Mouse (Mus musculus): ENCODE data around the gene Iqgap1. TPM values are rescaled to one million over a fixed set of nuclear protein-coding genes. Genes with fewer than 3 reads are reported as not detected.
"Not testable (repeated sequence)": the region's sequence is repeated elsewhere in the genome, so short reads cannot be mapped to it uniquely, and the experiment has no call there.

Gene Iqgap1
- polyA plus RNA-seq, 1 experiment from 2014 or later, result 28.0 TPM

- ATAC-seq (replicated peaks; ENCODE audit: low FRiP score) (no peak), DNase-seq (ENCODE audit: low spot score) (no peak)
- no peaks in the 10 kb centered on the region for H3K9me3 ChIP-seq (ENCODE audit: control insufficient read depth, low read length)
- no peak overlapping the region for H3K4me2 ChIP-seq (ENCODE audit: low read depth, low read length, severe bottlenecking)
- 30% methylated on average over 1 of the region's 1 CpGs for WGBS
- H3K4me3 ChIP-seq (ENCODE audit: low read depth, low read length), result no peak overlapping the region
- no peaks in the 10 kb centered on the region for H3K36me3 ChIP-seq (ENCODE audit: control insufficient read depth, insufficient read depth, low read length)
- H3K27ac ChIP-seq (ENCODE audit: low read depth, low read length), result no peak overlapping the region
- no peak overlapping the region for H3K9ac ChIP-seq (ENCODE audit: low read length)
- no peaks in the 10 kb centered on the region for H3K4me1 ChIP-seq (replicated peaks; ENCODE audit: control insufficient read depth, insufficient read depth, low read length)
- H3K27me3 ChIP-seq (ENCODE audit: control insufficient read depth, insufficient read depth, low read length), result no peaks in the 10 kb centered on the region
These were observed 14.5 kb upstream of the Iqgap1 start for GRCm38 (mm10) chr7:80840241-80840640.

GRCm38 (mm10) chr7:80839755-80840154 is 14.0 kb upstream of the Iqgap1 start:
- ATAC-seq (replicated peaks; ENCODE audit: low FRiP score), result no peak

DNA sequence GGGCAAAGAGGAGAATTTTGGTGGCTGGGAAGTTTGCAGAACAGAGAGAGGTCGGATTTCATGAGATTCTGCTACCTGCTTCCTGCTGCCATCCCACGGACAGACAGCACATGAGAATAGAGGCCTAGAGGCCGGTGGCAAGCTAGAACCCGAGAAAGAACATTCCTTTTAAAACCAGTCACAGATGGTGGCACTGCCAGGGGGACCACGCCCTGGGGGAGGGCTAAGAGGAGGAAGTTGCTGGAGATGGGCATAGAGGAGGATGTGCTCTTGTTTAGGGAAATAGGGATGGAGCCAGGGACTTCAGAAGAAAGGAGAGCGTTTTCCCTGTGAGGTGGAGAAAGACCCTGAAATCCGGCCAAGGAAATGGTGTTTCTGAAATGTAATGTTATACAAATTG is 12.5 kb upstream of the Iqgap1 start:
- no peaks in the 10 kb centered on the region for H3K27me3 ChIP-seq (ENCODE audit: control insufficient read depth, insufficient read depth, low read length)
- H3K27ac ChIP-seq (ENCODE audit: low read depth, low read length), result no peak overlapping the region
- H3K4me2 ChIP-seq (ENCODE audit: low read depth, low read length, severe bottlenecking), result no peak overlapping the region
- no peaks in the 10 kb centered on the region for H3K4me1 ChIP-seq (replicated peaks; ENCODE audit: control insufficient read depth, insufficient read depth, low read length)
- no peaks in the 10 kb centered on the region for H3K9me3 ChIP-seq (ENCODE audit: control insufficient read depth, low read length)
- no peaks in the 10 kb centered on the region for H3K36me3 ChIP-seq (ENCODE audit: control insufficient read depth, insufficient read depth, low read length)
- ATAC-seq (replicated peaks; ENCODE audit: low FRiP score), result no peak
- no peak overlapping the region for H3K9ac ChIP-seq (ENCODE audit: low read length)
- no peak overlapping the region for H3K4me3 ChIP-seq (ENCODE audit: low read depth, low read length)
- 43% methylated on average over 7 of the region's 7 CpGs for WGBS
- DNase-seq (ENCODE audit: low spot score), result no peak

More at GRCm38 (mm10) chr7:80839755-80840154, 14.0 kb upstream of the Iqgap1 start:
- no peaks in the 10 kb centered on the region for H3K4me1 ChIP-seq (replicated peaks; ENCODE audit: control insufficient read depth, insufficient read depth, low read length)
- H3K9ac ChIP-seq (ENCODE audit: low read length), result no peak overlapping the region
- H3K27me3 ChIP-seq (ENCODE audit: control insufficient read depth, insufficient read depth, low read length), result no peaks in the 10 kb centered on the region
- DNase-seq (ENCODE audit: low spot score), result no peak
- H3K27ac ChIP-seq (ENCODE audit: low read depth, low read length), result no peak overlapping the region
- no peak overlapping the region for H3K4me3 ChIP-seq (ENCODE audit: low read depth, low read length)
- no peaks in the 10 kb centered on the region for H3K36me3 ChIP-seq (ENCODE audit: control insufficient read depth, insufficient read depth, low read length)
- no peaks in the 10 kb centered on the region for H3K9me3 ChIP-seq (ENCODE audit: control insufficient read depth, low read length)
- H3K4me2 ChIP-seq (ENCODE audit: low read depth, low read length, severe bottlenecking), result no peak overlapping the region

GRCm38 (mm10) chr7:80837736-80838135 is 12.0 kb upstream of the Iqgap1 start:
- Histone ChIP-seq H3K27ac (ENCODE audit: low read depth, low read length) (no peak overlapping the region), H3K36me3 (ENCODE audit: control insufficient read depth, insufficient read depth, low read length) (no peaks in the 10 kb centered on the region), H3K27me3 (ENCODE audit: control insufficient read depth, insufficient read depth, low read length) (no peaks in the 10 kb centered on the region), H3K4me1 (replicated peaks; ENCODE audit: control insufficient read depth, insufficient read depth, low read length) (no peaks in the 10 kb centered on the region), H3K4me2 (ENCODE audit: low read depth, low read length, severe bottlenecking) (no peak overlapping the region), H3K4me3 (ENCODE audit: low read depth, low read length) (no peak overlapping the region), H3K9me3 (ENCODE audit: control insufficient read depth, low read length) (no peaks in the 10 kb centered on the region), H3K9ac (ENCODE audit: low read length) (no peak overlapping the region)
- DNase-seq (ENCODE audit: low spot score) (no peak), ATAC-seq (replicated peaks; ENCODE audit: low FRiP score) (no peak)
- WGBS, result 57% methylated on average over 9 of the region's 9 CpGs

DNA sequence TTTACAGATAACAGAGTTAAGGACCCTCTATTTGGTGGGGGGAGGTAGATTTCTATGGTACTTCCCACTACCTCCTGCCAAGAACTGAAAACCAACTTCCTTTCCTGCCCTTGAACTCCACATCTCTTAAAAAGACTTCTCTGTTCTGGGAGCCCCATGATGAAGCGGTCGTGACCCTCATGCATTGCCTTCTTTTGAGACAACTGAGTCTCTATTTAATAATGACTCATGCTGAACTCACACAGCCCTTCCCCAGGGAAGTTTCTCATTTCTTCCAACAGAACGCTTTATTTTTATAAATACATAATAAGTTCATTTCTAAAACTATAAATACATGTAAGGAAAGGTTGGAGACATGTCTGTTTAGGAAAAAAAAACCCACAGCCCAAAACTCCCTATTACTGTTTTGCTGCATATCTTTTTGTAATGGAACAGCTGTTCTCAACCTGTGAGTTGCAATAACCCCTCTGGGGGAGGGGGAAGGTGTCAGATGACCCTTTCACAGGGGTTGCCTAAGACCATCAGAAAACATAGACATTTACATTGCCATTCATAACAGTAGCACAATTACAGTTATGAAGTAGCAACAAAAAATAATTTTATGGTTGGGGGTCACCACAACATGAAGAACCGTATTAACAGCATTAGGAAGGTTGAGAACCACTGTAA is 10.3 kb upstream of the Iqgap1 start:
- H3K36me3 ChIP-seq (ENCODE audit: control insufficient read depth, insufficient read depth, low read length), result no peaks in the 10 kb centered on the region
- H3K9me3 ChIP-seq (ENCODE audit: control insufficient read depth, low read length), result no peaks in the 10 kb centered on the region
- 83% methylated on average over 4 of the region's 4 CpGs for WGBS
- ATAC-seq (replicated peaks; ENCODE audit: low FRiP score) (no peak), DNase-seq (ENCODE audit: low spot score) (no peak)
- no peak overlapping the region for H3K4me2 ChIP-seq (ENCODE audit: low read depth, low read length, severe bottlenecking)
- no peak overlapping the region for H3K4me3 ChIP-seq (ENCODE audit: low read depth, low read length)
- H3K27ac ChIP-seq (ENCODE audit: low read depth, low read length), result no peak overlapping the region
- no peaks in the 10 kb centered on the region for H3K27me3 ChIP-seq (ENCODE audit: control insufficient read depth, insufficient read depth, low read length)
- no peaks in the 10 kb centered on the region for H3K4me1 ChIP-seq (replicated peaks; ENCODE audit: control insufficient read depth, insufficient read depth, low read length)
- no peak overlapping the region for H3K9ac ChIP-seq (ENCODE audit: low read length)

- WGBS, result 49% methylated on average over 12 of the region's 12 CpGs
- H3K4me1 ChIP-seq (replicated peaks; ENCODE audit: control insufficient read depth, insufficient read depth, low read length), result no peaks in the 10 kb centered on the region
These were observed 8.1 kb upstream of the Iqgap1 start for GRCm38 (mm10) chr7:80833651-80834532.

GRCm38 (mm10) chr7:80832996-80833650 is 7.3 kb upstream of the Iqgap1 start:
- H3K9ac ChIP-seq (ENCODE audit: low read length); H3K27ac ChIP-seq (ENCODE audit: low read depth, low read length); H3K4me2 ChIP-seq (ENCODE audit: low read depth, low read length, severe bottlenecking); H3K4me1 ChIP-seq (replicated peaks; ENCODE audit: control insufficient read depth, insufficient read depth, low read length); H3K4me3 ChIP-seq (ENCODE audit: low read depth, low read length); H3K36me3 ChIP-seq (ENCODE audit: control insufficient read depth, insufficient read depth, low read length); H3K9me3 ChIP-seq (ENCODE audit: control insufficient read depth, low read length); H3K27me3 ChIP-seq (ENCODE audit: control insufficient read depth, insufficient read depth, low read length): not testable (repeated sequence)
- WGBS, result 19% methylated on average over 13 of the region's 14 CpGs
- DNase-seq (ENCODE audit: low spot score) (peak; percentile 85), ATAC-seq (replicated peaks; ENCODE audit: low FRiP score) (peak; percentile 91)

More at GRCm38 (mm10) chr7:80833651-80834532, 8.1 kb upstream of the Iqgap1 start:
- ATAC-seq (replicated peaks; ENCODE audit: low FRiP score), result no peak
- no peak overlapping the region for H3K4me2 ChIP-seq (ENCODE audit: low read depth, low read length, severe bottlenecking)
- H3K36me3 ChIP-seq (ENCODE audit: control insufficient read depth, insufficient read depth, low read length), result no peaks in the 10 kb centered on the region
- no peak overlapping the region for H3K27ac ChIP-seq (ENCODE audit: low read depth, low read length)
- H3K27me3 ChIP-seq (ENCODE audit: control insufficient read depth, insufficient read depth, low read length), result no peaks in the 10 kb centered on the region
- H3K9ac ChIP-seq (ENCODE audit: low read length), result no peak overlapping the region
- H3K4me3 ChIP-seq (ENCODE audit: low read depth, low read length), result no peak overlapping the region
- H3K9me3 ChIP-seq (ENCODE audit: control insufficient read depth, low read length), result no peaks in the 10 kb centered on the region
- DNase-seq (ENCODE audit: low spot score), result no peak

DNA sequence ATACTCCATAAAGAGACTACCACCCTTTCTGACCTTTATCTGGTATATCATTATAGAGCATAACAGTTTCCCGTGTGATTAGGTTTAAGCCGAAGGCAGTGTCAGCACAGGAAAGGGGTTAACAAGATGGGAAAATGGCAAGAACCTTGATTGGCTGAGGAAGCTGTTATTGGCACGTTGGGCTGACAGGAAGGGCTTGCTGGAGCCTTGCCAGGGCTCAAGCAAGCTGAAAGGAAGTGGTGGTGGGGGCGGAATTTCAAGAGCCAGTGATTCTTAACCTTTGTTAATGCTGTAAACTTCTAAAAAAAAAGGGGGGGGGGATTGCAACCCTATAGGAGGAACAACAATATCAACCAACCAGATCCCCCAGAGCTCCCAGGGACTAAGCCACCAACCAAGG is 6.4 kb upstream of the Iqgap1 start:
- 66% methylated on average over 4 of the region's 4 CpGs for WGBS
- no peaks in the 10 kb centered on the region for H3K36me3 ChIP-seq (ENCODE audit: control insufficient read depth, insufficient read depth, low read length)

More for the DNA sequence above, 6.4 kb upstream of the Iqgap1 start:
- H3K4me1 ChIP-seq (replicated peaks; ENCODE audit: control insufficient read depth, insufficient read depth, low read length), result no peaks in the 10 kb centered on the region
- DNase-seq (ENCODE audit: low spot score) (no peak), ATAC-seq (replicated peaks; ENCODE audit: low FRiP score) (no peak)
- H3K9ac ChIP-seq (ENCODE audit: low read length), result no peak overlapping the region
- no peaks in the 10 kb centered on the region for H3K9me3 ChIP-seq (ENCODE audit: control insufficient read depth, low read length)
- no peak overlapping the region for H3K27ac ChIP-seq (ENCODE audit: low read depth, low read length)
- H3K4me3 ChIP-seq (ENCODE audit: low read depth, low read length), result no peak overlapping the region
- no peaks in the 10 kb centered on the region for H3K27me3 ChIP-seq (ENCODE audit: control insufficient read depth, insufficient read depth, low read length)
- H3K4me2 ChIP-seq (ENCODE audit: low read depth, low read length, severe bottlenecking), result no peak overlapping the region

Measured in forebrain, embryonic 11.5 days (tissue).